Mouse (Mus musculus) layer of hippocampus, adult 11-12 months (tissue): ENCODE measurements at regions not wholly inside any gene's neighbourhood (a gene's known extent, or its start where the extent isn't known, plus 50 kb on each side); places are given as distances from the start of the nearest gene placed in this dataset.

ENCODE experiments used
- DNase-seq: peaks from one replicate; pipeline ENCODE4 v3.0.0; 2022; ENCODE audit warnings: low spot score

DNA sequence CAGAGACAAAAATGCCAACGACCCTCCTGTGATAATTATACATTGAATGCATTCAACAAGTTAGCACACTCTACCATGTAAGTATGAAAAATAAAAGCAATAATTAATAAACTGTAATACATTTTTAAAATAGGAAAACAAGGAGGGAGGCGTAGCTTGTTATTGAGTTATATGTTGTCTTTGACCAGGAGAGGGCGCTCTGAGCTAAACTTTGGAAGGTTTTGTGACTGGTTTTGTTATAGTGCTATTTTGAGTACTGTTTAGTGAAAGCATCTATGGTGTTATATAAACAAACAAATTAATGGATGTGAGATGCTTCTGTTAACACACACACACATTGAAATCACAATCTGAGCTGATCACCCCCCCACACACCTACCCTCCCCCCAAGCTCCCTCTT lies 166.6 kb upstream of the Adamts16 start:
- DNase-seq: peak; percentile 18

DNA sequence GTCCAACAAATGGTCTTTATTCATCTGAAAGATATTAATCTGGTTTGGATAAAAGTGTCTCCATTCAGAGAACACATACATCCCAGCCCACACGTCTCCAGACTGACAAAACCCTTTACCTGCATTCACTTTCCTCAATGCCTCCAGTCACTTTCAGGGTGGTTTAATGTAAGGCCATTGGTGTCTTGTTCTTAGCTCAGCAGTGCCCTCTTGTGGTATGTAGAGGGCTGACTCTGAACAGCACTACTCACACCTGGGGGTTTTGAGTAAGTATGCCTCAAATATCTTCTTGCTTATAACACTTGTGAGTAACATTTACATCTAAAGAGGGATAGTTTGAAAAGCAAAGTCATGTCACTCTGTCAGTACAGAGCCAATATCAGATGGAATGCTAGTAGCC lies 164.5 kb upstream of the Adamts16 start:
- peak; percentile 68 for DNase-seq

DNA sequence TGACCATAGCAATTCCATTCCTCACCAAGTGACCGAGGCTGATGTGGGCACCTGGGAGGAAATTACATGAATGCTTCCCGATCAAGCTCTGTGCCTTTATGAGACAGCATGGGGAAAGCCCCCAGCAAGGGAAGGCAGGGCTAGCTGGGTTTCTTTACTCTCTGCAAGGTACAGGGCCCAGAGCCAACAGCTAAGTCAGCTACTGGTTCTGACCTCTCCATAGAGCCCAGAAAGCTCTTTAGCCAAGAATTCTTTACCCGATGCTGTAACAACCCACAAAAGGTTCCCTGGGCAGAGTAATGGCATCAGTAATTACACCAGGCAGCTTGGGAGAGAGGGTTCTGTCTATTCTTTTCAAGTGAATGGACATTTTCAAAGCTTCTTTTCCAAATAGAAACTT lies 161.9 kb upstream of the Adamts16 start:
- no peak for DNase-seq

DNA sequence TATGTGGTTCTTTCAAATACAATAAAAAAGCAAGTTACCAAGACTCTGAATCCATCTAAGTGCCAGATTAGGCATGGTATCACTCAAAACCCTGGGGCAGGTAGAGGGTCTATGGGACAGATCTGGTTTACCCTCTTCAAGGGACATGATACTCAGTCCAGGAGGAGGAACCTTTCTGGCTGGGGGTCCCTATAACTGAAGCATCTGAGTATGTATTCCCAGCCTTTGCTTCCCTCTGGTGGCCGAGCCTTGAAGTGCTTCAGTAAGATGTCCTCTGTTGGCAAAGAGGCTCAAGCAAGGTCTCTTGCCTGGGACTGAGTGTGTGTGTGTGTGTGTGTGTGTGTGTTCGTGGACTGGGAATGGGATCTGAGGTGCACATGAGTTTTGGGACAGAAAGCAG lies 159.7 kb upstream of the Adamts16 start:
- DNase-seq: peak; percentile 81

DNA sequence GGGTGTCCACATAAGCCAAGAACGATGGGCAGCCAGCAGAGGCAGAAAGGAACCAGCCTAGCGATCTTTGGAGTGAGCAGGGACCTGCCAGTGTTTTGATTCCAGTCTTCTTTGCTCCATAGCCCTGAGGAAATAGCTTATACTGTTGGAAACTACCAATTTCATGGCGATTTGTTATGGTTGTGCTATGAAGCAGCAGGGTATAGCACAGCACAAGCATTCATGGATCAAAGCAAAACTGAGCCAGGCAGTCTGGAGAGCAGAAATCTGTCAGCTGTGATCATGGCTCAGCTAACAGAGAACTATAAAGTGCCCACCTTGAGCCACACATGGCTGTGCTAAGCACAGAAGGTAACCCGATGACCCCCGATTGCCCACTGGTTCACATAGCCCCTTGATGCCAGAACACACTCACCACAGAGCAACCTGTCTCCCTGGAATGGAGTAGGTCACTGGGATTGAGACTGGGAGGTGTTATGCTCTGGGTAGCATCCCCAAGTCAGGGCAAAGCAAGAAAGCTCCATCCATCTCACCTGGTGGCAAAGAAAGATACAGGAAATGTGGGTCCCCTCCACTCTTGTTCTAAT lies 158.9 kb upstream of the Adamts16 start:
- DNase-seq: no peak

DNA sequence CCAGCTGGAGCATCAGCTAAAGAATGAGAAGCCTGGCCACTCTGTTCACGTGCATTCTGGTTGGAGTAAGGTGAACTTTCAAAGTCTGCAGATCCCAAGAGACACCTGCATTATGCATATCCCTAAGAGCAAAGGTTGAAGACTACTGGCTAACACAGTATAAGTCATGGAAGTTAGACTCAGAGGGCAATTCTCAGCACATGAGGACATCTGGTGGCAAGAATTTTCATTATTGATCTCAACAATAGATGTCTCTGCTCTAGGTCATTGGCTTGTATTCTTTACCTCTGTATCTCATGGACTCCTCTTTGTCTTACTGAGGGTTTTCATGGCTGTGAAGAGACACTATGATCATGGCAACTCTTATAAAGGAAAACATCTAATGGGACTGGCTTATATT lies 151.9 kb upstream of the Adamts16 start:
- no peak for DNase-seq

DNA sequence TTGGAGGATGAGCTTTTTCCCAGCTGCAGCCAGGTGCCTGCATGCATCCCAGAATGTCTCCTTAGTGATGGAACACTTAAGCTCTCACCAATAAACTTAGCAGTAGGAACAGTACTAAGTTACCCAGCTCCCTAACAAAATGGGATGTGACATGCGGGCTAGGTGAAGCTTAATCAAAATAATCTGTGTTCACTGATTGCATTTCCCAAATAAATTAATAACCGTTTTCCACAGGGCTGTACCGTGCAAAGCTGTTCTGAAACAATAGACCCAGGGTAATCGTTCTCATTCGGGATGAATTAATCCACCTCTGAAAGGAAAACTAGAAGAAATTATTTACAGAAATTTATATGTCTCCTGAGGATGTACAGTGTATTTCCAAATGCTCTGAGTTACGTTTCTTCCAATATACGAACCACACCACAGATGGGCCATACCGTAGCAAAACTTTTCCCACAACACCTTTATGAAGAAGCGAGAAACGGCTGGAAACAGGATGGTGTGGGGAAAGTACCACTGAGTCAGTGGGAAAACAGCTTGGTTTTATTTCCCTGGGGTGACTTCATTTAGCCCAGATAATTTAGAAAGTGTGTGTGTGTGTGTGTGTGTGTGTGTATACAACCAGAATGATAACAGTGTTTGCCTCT lies 148.5 kb upstream of the Adamts16 start:
- no peak for DNase-seq

DNA sequence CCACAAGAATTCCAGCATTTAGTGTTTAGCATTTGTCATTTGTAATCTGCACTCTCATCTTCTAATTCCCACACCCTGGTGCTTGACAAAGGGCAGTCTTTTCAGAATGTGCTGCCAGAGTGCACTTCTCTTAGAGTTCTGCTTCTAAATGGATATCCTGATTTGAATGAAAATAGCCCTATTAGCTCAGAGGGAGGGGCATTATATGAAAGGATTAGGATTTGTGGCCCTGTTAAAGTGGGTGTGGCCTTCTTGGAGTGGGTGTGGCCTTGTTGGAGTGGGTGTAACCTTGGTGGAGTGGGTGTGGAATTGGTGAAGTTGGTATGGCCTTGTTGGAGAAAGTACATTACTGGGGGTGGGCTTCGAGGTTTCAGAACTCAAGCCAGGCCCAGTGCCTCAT lies 137.7 kb upstream of the Adamts16 start:
- DNase-seq: no peak

DNA sequence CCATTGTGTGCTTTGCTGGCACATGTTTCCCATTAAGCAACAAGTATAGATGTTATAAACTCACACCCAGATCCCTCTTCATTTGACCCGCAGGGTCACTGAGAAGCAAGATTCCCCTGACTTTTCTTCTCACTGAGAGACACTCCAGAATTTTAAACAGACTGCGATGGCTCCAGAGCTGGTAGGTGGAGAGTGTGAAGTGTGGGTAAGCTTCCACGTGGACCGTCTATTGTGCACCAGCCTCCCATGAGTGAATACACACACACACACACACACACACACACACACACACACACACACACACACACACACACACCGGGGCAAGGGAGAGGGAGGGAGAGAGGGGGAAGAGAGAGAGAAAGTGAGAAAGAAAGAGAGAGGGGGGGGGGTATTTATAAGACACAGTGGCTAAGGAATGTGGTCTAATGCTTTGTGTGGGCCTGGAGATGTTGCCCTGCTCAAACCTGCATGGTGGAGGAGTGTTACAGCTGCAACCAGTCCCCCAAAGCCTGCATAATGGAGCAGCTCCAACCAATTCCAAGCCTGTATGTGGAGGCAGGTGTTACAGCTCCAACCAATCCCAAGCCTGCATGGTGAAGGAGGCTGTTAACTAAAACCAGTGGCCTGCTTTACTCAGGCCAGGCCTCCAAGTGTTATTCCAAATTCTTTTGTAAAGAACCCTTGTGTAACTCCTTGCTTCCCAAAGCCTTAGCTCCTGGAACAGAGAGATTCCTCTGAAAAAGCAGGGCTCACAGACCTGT lies 137.1 kb upstream of the Adamts16 start:
- DNase-seq: no peak

DNA sequence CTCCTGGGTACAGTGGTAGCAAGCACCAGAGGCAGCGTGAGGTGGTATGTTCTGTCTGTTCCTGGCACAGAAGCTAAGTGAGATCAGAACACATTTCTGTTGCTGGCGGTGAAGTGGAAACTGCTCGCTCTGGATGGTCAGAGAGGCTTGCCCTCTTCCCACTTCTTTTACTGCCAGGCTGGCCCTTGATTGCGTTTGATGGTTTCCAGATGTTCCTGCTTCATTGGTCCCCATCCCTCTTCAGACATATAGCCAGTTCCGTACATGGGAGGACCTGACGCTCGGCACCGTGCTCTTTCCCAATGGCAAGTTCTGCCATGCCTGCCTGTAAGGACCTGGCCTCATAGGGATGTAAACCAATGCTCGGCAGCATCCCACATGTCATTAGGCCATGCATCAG lies 128.0 kb upstream of the Adamts16 start:
- DNase-seq: no peak

DNA sequence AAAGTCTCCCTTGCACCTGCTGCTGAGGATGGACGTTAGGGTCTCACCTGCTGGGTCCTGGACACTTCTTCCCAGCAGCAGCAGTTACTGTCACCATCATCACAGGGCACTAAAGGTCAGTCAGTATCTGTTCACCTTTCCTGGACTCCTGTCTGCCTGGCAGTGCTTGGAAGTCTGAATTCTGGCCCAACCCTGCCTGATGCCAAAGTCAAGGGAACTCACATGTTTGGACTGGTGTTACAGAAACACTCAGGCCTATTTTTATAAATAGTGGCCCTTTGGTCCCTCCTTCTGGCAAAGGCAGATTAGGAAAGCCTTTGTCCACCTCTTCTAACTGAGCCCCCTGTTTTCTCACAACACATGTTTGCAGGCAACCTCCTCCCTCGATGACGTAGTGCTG lies 126.2 kb upstream of the Adamts16 start:
- no peak for DNase-seq

DNA sequence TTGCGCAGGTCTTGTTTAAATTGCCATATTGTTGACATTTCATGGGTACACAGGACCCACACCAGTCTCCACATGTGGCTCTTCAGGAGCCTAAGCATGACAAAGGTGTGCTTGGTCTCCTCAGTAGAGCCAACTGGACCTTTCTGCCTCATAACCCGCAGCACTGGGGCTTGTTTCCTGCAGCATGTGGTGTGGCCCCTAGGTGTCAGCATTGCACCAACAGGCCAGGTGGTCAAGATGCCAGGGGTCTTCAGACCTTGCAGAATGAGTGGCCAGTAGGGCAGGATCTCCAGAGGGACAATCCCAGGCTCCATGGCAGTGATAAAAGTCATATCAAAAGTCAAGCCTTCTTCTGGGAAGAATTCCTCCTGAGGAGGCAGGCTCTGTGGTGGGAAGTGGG lies 121.8 kb upstream of the Adamts16 start:
- no peak for DNase-seq

DNA sequence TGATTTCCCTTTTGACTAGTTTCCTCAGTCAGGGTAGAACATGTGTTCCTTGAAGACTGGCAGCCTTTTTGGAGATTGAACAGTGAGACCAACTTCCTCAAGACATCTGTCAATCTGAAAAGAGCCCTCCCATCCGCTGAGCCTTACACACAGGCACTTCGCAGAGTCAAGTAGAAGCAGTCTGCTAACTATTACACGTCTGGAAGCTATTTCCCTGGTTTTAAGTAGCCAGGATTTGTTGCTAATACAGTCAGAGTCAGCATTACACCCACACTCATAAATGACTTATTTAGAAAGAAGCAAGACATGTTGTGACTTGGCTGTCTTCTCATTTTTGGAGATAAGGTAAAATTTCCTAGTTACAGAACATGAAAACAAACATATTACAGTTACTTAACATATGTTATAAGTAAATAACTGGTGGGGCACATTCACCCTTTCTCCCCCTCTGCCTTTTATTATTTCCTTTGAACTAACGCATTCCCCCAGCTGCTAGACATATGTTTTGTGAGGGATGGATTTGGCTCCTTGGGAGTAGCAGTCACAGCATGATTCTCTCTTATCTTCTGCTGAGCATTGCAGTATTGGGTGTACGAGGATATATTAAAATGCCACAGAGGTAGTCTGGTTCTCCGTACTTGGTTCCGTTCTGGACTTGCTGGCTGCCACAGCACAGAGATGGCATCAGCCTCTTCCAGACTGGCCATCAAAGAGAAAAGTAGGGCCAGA lies 92.9 kb upstream of the Adamts16 start:
- DNase-seq: peak; percentile 13

DNA sequence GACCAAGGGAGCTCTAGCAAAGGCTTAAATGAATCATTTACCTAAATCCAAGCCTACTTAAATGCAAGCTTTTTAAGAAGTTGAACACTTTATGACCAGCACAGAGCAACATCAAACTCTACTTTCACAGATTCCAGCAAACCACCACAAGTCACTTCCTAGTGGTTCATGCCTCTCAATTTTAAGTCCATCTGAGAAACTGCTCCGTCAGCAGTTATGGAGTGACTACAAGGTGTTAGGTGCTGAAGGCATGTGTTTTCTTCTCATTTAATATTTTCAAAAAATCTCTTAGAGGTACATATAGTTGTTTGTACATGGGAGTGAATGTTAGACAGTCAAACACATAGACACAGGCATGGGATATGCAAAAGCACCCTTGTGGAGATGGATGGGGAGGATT lies 72.2 kb upstream of the Adamts16 start:
- DNase-seq: no peak

DNA sequence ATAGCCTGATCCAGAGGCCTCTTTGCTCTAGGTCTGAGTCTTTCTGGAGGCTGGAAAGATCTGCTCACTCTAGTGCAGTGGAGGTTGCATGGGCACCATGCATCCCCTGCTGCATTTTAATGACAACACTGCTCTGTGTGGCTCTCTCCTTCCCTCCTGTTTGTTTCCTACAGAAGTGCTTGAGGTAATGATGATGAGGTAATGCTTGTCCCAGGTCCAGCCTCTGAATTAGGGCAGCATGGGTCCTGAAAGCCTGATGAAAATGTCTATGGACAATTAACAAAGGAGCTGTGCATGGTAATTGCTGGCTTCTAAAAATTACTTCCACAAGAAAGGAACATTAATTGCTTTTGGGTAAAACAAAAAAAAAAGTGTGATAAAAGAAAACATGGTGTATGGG lies 69.3 kb upstream of the Adamts16 start:
- no peak for DNase-seq

DNA sequence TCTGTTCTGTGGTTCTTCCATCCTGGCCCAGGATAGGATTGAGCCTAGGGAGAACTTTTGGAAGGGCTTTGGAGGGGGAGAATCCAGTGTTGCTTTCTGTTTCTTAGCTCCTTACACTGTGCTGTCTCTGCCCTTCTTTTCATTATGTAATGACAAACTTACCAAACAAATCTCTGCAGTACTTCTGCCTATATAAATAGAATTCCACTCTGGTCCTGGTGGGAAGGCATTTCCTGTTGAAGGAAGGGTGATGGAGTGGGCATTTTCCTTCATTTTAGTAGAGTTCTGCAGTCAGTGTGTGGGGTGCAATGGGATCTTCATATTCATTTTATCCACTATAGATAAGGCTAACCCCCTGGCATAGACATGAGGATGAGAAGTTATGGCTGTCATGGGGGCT lies 63.2 kb upstream of the Adamts16 start:
- DNase-seq: no peak

DNA sequence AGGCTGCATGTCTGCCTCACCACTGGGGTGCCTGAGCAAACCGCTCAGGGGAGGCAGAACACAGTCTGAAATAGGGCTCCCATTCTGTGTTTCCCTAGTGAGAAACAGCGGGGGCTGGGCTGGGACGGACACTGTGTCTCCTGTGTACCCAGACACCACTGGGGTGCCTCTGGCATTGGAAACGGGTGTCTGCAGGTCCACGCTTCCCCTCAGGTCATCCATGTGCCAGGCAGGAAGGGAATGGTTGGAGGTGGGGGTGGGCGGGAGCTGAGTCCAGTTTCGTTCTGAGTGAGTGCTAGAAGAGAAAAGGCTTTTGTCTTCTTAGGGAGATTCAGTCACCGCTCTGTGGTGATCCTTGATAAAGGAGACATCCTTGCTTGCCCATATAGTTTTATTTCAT lies 62.2 kb upstream of the Adamts16 start:
- no peak for DNase-seq

DNA sequence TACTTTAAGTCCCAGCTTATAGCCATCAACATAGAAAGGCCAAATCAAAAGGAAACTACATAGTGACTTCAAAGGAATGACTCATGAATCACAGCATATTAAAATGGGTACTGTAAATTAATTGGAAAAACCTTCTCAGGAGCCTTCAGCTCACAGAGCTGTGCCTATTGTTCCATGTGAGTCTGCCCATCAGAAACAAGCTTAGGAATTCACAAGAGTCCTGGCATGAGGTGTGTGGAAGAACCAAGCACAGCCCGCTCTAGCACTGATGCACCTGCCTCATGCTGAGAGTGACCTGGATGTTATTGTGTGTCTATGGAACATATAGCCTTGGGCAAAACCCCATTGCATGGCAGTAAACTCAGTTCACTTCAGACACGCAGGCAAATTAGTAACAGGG lies 61.5 kb upstream of the Adamts16 start:
- no peak for DNase-seq

DNA sequence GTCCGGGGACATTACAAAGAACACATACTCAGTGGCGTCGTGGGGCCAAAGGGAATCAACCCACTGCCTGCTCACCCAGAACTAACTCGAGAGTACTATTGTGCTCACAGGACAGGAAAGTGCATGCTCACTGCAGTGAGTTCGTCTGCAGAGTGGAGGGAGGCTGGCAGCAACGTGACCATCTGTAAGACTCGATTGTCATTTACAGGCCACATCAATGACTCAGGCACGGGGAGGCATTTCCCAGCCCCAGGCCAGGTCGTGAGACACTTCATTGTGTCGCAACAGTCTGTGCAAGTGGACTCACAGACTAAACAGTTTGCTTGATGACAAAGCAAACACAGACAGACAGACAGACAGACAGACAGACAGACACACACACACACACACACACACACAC lies 61.1 kb upstream of the Adamts16 start:
- no peak for DNase-seq

DNA sequence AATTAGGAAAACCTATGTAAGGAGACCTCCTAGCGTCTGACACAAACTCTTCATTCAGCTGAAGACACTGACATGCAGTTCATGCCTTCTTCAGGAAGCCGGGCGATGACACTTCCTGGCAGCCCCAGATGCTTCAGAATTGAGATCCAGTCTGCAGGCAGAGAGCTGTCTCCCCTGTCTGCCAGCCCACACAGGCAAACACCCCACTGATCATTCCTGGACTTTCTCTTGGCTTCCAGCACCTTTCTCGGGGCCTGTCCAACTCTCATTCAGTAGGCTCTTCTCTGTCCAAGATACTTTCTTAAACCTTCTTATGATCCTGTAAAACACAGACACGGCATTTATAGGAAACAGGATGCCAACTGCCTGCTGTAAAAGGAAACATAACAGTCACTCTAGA lies 50.0 kb upstream of the Adamts16 start:
- DNase-seq: no peak
